Comparison of ENCODE assay signal across 8 mouse cellular contexts in the genomic region with DNA sequence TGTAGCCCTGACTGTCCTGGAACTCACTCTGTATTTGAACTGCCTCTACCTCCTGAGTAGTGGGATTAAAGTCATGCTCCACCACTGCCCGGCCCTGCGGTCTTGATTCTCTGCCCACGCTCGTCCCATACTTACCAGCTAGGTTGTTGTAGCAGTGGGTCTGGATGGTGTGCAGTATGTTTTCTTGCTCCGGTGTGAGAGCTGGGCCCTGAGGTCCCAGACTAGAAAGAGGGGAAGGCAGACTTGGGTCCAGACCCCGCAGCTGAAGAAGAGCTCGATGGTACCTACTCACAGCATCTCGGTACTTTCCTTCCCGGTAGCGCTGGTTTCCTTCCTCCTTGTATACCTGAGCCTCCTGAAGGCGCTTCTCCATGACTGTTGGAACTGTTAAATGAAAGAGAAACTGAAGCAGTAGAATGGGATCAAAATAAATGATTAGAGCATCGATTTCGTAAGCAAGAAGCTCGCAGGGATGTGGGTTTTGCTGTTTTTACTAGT. TPM values are rescaled to one million over a fixed set of nuclear protein-coding genes. Genes with fewer than 3 reads are reported as not detected.
DNase-seq lines count a peak whose midpoint lies in the region; ATAC-seq lines count a peak whose summit lies in the region.

No protein-coding gene starts in this region.

- peak; percentile 91 for DNase-seq in heart, adult 11 months
- DNase-seq in heart, postnatal 25 days (ENCODE audit: low spot score): no peak
- DNase-seq in thymus, postnatal 4 days: peak; percentile 36
- no peak for DNase-seq in thymus, adult 18-20 months
- DNase-seq in liver, embryonic 11.5 days (ENCODE audit: low spot score): no peak
- DNase-seq in frontal cortex, postnatal 10 days (ENCODE audit: low spot score in 2 of 2): no peak
- DNase-seq in embryo, embryonic 9.5 days (ENCODE audit: extremely low spot score): no peak

- H3K9ac ChIP-seq in liver, embryonic 11.5 days (ENCODE audit: low read depth, low read length): peak overlapping the region; percentile 85

- ATAC-seq in liver, embryonic 11.5 days (replicated peaks; ENCODE audit: low FRiP score): no peak
- ATAC-seq in megakaryocyte progenitor cell, adult 5-6 weeks (replicated peaks; ENCODE audit: poor library complexity): no peak

- peak overlapping the region; percentile 93 for H3K4me2 ChIP-seq in liver, embryonic 11.5 days

- peaks cover 20% of the 10 kb centered on the region for H3K4me1 ChIP-seq in liver, embryonic 11.5 days (replicated peaks; ENCODE audit: control insufficient read depth, insufficient read depth, low read length)

- H3K4me3 ChIP-seq in liver, embryonic 11.5 days (ENCODE audit: low read depth, low read length): peak overlapping the region; percentile 100

- intact Hi-C loops in heart, postnatal 25 days (cut with DNase I): loop anchor here (2.0 to 5.0 kb wide), 2 partner anchors 20 to 96 kb away; partner anchors contain the start of genes Polr2g and Slc3a2

- peaks cover 25% of the 10 kb centered on the region for H3K36me3 ChIP-seq in liver, embryonic 11.5 days (ENCODE audit: control insufficient read depth, insufficient read depth, low read length)

- H3K27me3 ChIP-seq in liver, embryonic 11.5 days (replicated peaks; ENCODE audit: control insufficient read depth, insufficient read depth, low read length): no peaks in the 10 kb centered on the region

- 18% methylated on average over 14 of the region's 14 CpGs for WGBS in liver, embryonic 11.5 days

- H3K27ac ChIP-seq in liver, embryonic 11.5 days (ENCODE audit: low read depth, low read length): peak overlapping the region; percentile 98

- H3K9me3 ChIP-seq in liver, embryonic 11.5 days (ENCODE audit: control insufficient read depth, low read length): no peaks in the 10 kb centered on the region

RNA-seq across cellular contexts. Expression of gene Ttc9c, which starts 0.8 kb away (rescaled TPM):
- total RNA-seq in heart, postnatal 25 days (2021): 10 to 100 TPM; 12.5 to 15.8 TPM
- polyA plus RNA-seq in liver, embryonic 11.5 days (2014; fragmentation: Nextera tagmentation; extraction: Ambion mirVana): 43.8 and 46.8 TPM in 2 replicates
- total RNA-seq in megakaryocyte progenitor cell, adult 5-6 weeks (2015): 29.0 and 31.0 TPM in 2 replicates
- total RNA-seq in megakaryocyte progenitor cell, adult 5-6 weeks (2017): 65.6 and 73.3 TPM in 2 replicates

RNA-seq across cellular contexts. Expression of gene Hnrnpul2, which starts 1.5 kb away (rescaled TPM):
- 10 to 100 TPM; 42.5 to 49.4 TPM for total RNA-seq in heart, postnatal 25 days (2021)
- polyA plus RNA-seq in liver, embryonic 11.5 days (2014; fragmentation: Nextera tagmentation; extraction: Ambion mirVana): 5.5 and 6.4 TPM in 2 replicates
- total RNA-seq in megakaryocyte progenitor cell, adult 5-6 weeks (2015): 56.7 and 59.5 TPM in 2 replicates
- 64.7 and 77.8 TPM in 2 replicates for total RNA-seq in megakaryocyte progenitor cell, adult 5-6 weeks (2017)

RNA-seq across cellular contexts. Expression of gene AC129217.1, which starts 11.2 kb away (rescaled TPM):
- not detected for total RNA-seq in heart, postnatal 25 days (2021)
- 0.40 TPM in 1 of 2 replicates, not detected in the other for polyA plus RNA-seq in liver, embryonic 11.5 days (2014; fragmentation: Nextera tagmentation; extraction: Ambion mirVana)
- total RNA-seq in megakaryocyte progenitor cell, adult 5-6 weeks (2015): 0.76 TPM in 1 of 2 replicates, not detected in the other
- total RNA-seq in megakaryocyte progenitor cell, adult 5-6 weeks (2017): not detected in 2 replicates

RNA-seq across cellular contexts. Expression of gene Zbtb3, which starts 16.0 kb away (rescaled TPM):
- total RNA-seq in heart, postnatal 25 days (2021): 1 to 10 TPM; 1.9 to 2.1 TPM
- 3.2 and 4.1 TPM in 2 replicates for polyA plus RNA-seq in liver, embryonic 11.5 days (2014; fragmentation: Nextera tagmentation; extraction: Ambion mirVana)
- 1.8 and 2.8 TPM in 2 replicates for total RNA-seq in megakaryocyte progenitor cell, adult 5-6 weeks (2015)
- 2.1 and 2.4 TPM in 2 replicates for total RNA-seq in megakaryocyte progenitor cell, adult 5-6 weeks (2017)

RNA-seq across cellular contexts. Expression of gene Bscl2, which starts 18.9 kb away (rescaled TPM):
- total RNA-seq in heart, postnatal 25 days (2021): 10 to 100 TPM; 23.9 to 24.0 TPM
- 52.7 and 52.9 TPM in 2 replicates for polyA plus RNA-seq in liver, embryonic 11.5 days (2014; fragmentation: Nextera tagmentation; extraction: Ambion mirVana)
- total RNA-seq in megakaryocyte progenitor cell, adult 5-6 weeks (2015): 58.3 and 63.4 TPM in 2 replicates
- 28.8 and 31.6 TPM in 2 replicates for total RNA-seq in megakaryocyte progenitor cell, adult 5-6 weeks (2017)

Comparison
In these comparisons a context has a peak if more than half of its experiments do, and no peak if none do; other contexts are left out.
1. DNase-seq: peak in heart, adult 11 months (single experiment) and thymus, postnatal 4 days (single experiment); none in heart, postnatal 25 days (single experiment), thymus, adult 18-20 months (0 of 2), liver, embryonic 11.5 days (single experiment), frontal cortex, postnatal 10 days (0 of 2) and embryo, embryonic 9.5 days (single experiment).